Mouse (Mus musculus) CD4-positive, CD25-positive, alpha-beta regulatory T cell, adult 2 months (primary cell): ENCODE measurements at regions not wholly inside any gene's neighbourhood (a gene's known extent, or its start where the extent isn't known, plus 50 kb on each side); places are given as distances from the start of the nearest gene placed in this dataset.
"Not testable (repeated sequence)": the region's sequence is repeated elsewhere in the genome, so short reads cannot be mapped to it uniquely, and the experiment has no call there.

ENCODE experiments used
- DNase-seq: peaks from one replicate; pipeline ENCODE4 v3.0.0-alpha.2; 2012; ENCODE audit warnings: low read depth, low spot score

GRCm38 (mm10) chr1:193488039-193488438 lies 117.9 kb upstream of the Camk1g start:
- no peak for DNase-seq

- not testable (repeated sequence) for DNase-seq
These were observed 116.6 kb upstream of the Camk1g start for GRCm38 (mm10) chr1:193486668-193487067.

- no peak for DNase-seq
These were observed 114.9 kb upstream of the Camk1g start for GRCm38 (mm10) chr1:193484977-193485376.

- DNase-seq: no peak
These were observed 107.2 kb upstream of the Camk1g start for GRCm38 (mm10) chr1:193477298-193477697.

- no peak for DNase-seq
These were observed 106.7 kb upstream of the Camk1g start for GRCm38 (mm10) chr1:193476805-193477204.

GRCm38 (mm10) chr1:193466306-193466705 lies 96.2 kb upstream of the Camk1g start:
- DNase-seq: no peak

- no peak for DNase-seq
These were observed 89.6 kb upstream of the Camk1g start for GRCm38 (mm10) chr1:193459735-193460134.

- DNase-seq: no peak
These were observed 87.8 kb upstream of the Camk1g start for GRCm38 (mm10) chr1:193457908-193458307.

GRCm38 (mm10) chr1:193453654-193454053 lies 83.6 kb upstream of the Camk1g start:
- no peak for DNase-seq

- no peak for DNase-seq
These were observed 81.5 kb upstream of the Camk1g start for GRCm38 (mm10) chr1:193451471-193452135.

- no peak for DNase-seq
These were observed 80.7 kb upstream of the Camk1g start for GRCm38 (mm10) chr1:193450814-193451213.

GRCm38 (mm10) chr1:193450201-193450600 lies 80.1 kb upstream of the Camk1g start:
- DNase-seq: no peak

GRCm38 (mm10) chr1:193449394-193450103 lies 79.5 kb upstream of the Camk1g start:
- peak; percentile 40 for DNase-seq

- no peak for DNase-seq
These were observed 78.8 kb upstream of the Camk1g start for GRCm38 (mm10) chr1:193448793-193449393.

- no peak for DNase-seq
These were observed 77.5 kb upstream of the Camk1g start for GRCm38 (mm10) chr1:193447647-193448046.

- no peak for DNase-seq
These were observed 74.0 kb upstream of the Camk1g start for GRCm38 (mm10) chr1:193443964-193444676.

GRCm38 (mm10) chr1:193440512-193440911 lies 70.4 kb upstream of the Camk1g start:
- peak; percentile 63 for DNase-seq

GRCm38 (mm10) chr1:193434281-193434680 lies 64.2 kb upstream of the Camk1g start:
- DNase-seq: no peak

GRCm38 (mm10) chr1:193433493-193434021 lies 63.5 kb upstream of the Camk1g start:
- no peak for DNase-seq

- no peak for DNase-seq
These were observed 60.1 kb upstream of the Camk1g start for GRCm38 (mm10) chr1:193430231-193430630.

GRCm38 (mm10) chr1:193423653-193424075 lies 53.6 kb upstream of the Camk1g start:
- no peak for DNase-seq

GRCm38 (mm10) chr1:193422886-193423285 lies 52.8 kb upstream of the Camk1g start:
- no peak for DNase-seq
